In the genomic region with DNA sequence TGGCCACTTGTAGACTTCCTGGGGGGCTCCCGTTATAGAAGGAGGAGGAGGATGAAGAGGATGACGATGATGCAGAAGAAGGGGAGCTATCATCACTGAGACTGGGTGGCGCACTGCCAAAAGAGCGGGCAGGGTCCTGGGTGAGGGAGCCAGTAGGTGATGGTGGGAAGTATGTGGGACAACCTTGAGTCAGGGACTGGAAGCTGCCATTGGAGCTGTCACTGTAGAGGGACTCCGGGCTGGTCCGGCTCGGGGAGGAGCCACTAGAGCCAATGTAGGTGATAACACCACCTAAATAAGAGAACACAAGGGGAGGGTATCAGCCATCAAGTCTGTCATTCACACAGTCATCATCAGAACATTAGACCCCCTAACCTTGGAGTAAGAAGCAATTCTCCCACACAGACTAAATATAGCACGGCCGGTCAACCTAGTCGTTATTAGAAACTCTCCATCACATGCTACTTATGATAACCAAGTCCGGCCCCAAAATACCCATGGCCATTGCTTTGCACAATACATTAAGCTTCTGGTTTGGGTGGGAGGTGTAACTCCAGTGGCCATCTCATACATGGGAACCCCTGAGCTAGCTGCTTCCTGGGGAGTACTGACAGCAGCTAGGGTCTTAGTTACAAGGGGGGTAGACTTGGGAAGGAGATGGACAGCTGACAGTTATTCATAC, we compare ENCODE assay signal across 9 mouse cellular contexts. TPM values are rescaled to one million over a fixed set of nuclear protein-coding genes. Genes with fewer than 3 reads are reported as not detected.
DNase-seq lines count a peak whose midpoint lies in the region; ATAC-seq lines count a peak whose summit lies in the region.
"Had no signal": no experiment of that assay in that cellular context is flagged by ENCODE, and none has a peak within 500 bp of the region (broad histone marks: within the 10 kb centered on the region; RNA-seq: fewer than 3 reads in every experiment).

No protein-coding gene starts in this region.

- DNase-seq in gastrocnemius, adult 18-20 months (ENCODE audit: low spot score), result peak; percentile 49
- DNase-seq in gastrocnemius, adult 8-10 months (ENCODE audit: low spot score in 2 of 2), result no peak
- DNase-seq in right cerebral cortex, postnatal 14 days, result peak; percentile 64
- DNase-seq in right cerebral cortex, adult 18-20 months, result no peak
- DNase-seq in heart, postnatal 10 days, result peak; percentile 57 to 61
- no peak for DNase-seq in left cerebral cortex, adult 18-20 months (ENCODE audit: low spot score in 2 of 2)
- no peak for DNase-seq in spleen, adult 12 weeks (ENCODE audit: low spot score)

- 0 out of 2 replicates have a peak overlapping the region, but pooled peaks have one; percentile 79 for H3K27ac ChIP-seq in stomach, embryonic 15.5 days

- intact Hi-C loops in heart, postnatal 10 days (cut with DNase I), result loop anchor here (2.0 kb wide), 2 partner anchors 15 to 27 kb away; no protein-coding TSS in a partner anchor

- no peaks in the 10 kb centered on the region for H3K27me3 ChIP-seq in stomach, embryonic 15.5 days (replicated peaks)
- H3K27me3 ChIP-seq: forebrain, embryonic 15.5 days had no signal

- H3K4me1 ChIP-seq in stomach, embryonic 15.5 days, result peaks cover 65% of the 10 kb centered on the region

- H3K9me3 ChIP-seq in stomach, embryonic 15.5 days, result no peaks in the 10 kb centered on the region
- H3K9me3 ChIP-seq: forebrain, embryonic 15.5 days had no signal

- H3K9ac ChIP-seq in stomach, embryonic 15.5 days, result no peak overlapping the region
- H3K9ac ChIP-seq: forebrain, embryonic 15.5 days had no signal

- no peak overlapping the region for H3K4me3 ChIP-seq in stomach, embryonic 15.5 days (replicated peaks)
- H3K4me3 ChIP-seq: forebrain, embryonic 15.5 days had no signal

- no peak for ATAC-seq in stomach, embryonic 15.5 days (ENCODE audit: insufficient read depth, low FRiP score, low read depth)
- ATAC-seq: forebrain, embryonic 15.5 days had no signal

- H3K4me2 ChIP-seq in stomach, embryonic 15.5 days, result no peak overlapping the region

- H3K36me3 ChIP-seq in stomach, embryonic 15.5 days, result peaks cover 16% of the 10 kb centered on the region; the same call in 1 of the 2 replicates

- 85% methylated on average over 11 of the region's 11 CpGs for WGBS in stomach, embryonic 15.5 days

RNA-seq across cellular contexts. Expression of gene Nr1d1, which starts 3.1 kb away (rescaled TPM):
- total RNA-seq in gastrocnemius, adult 18-20 months (2021), result 100 to 1,000 TPM in 1 of 2 experiments, 10 to 100 TPM in 1; 74.0 to 126 TPM
- total RNA-seq in gastrocnemius, adult 8-10 months (2022), result 100 to 1,000 TPM in 2 of 4 experiments, 10 to 100 TPM in 2; 83.4 to 175 (median 99.4) TPM
- 10 to 100 TPM; 31.1 to 32.7 TPM for total RNA-seq in heart, postnatal 10 days (2021)
- polyA plus RNA-seq in stomach, embryonic 15.5 days (2015; fragmentation: Nextera tagmentation; extraction: Ambion mirVana), result 2.4 and 2.5 TPM in 2 replicates
- 100 to 1,000 TPM in 1 of 2 experiments, 10 to 100 TPM in 1; 87.2 to 122 TPM for total RNA-seq in left cerebral cortex, adult 18-20 months (2021)

RNA-seq across cellular contexts. Expression of gene Msl1, which starts 23.3 kb away (rescaled TPM):
- total RNA-seq in gastrocnemius, adult 18-20 months (2021), result 10 to 100 TPM; 50.5 to 56.4 TPM
- 10 to 100 TPM; 53.9 to 57.7 (median 55.8) TPM for total RNA-seq in gastrocnemius, adult 8-10 months (2022)
- total RNA-seq in heart, postnatal 10 days (2021), result 10 to 100 TPM; 70.3 to 83.4 TPM
- polyA plus RNA-seq in stomach, embryonic 15.5 days (2015; fragmentation: Nextera tagmentation; extraction: Ambion mirVana), result 23.0 and 23.6 TPM in 2 replicates
- 100 to 1,000 TPM; 182 to 185 TPM for total RNA-seq in left cerebral cortex, adult 18-20 months (2021)

RNA-seq across cellular contexts. Expression of gene Thra, which starts 31.5 kb away (rescaled TPM):
- total RNA-seq in gastrocnemius, adult 18-20 months (2021), result 10 to 100 TPM; 78.3 to 85.2 TPM
- total RNA-seq in gastrocnemius, adult 8-10 months (2022), result 10 to 100 TPM; 67.5 to 81.5 (median 76.2) TPM
- 100 to 1,000 TPM; 172 to 190 TPM for total RNA-seq in heart, postnatal 10 days (2021)
- polyA plus RNA-seq in stomach, embryonic 15.5 days (2015; fragmentation: Nextera tagmentation; extraction: Ambion mirVana), result 42.7 and 44.7 TPM in 2 replicates
- 100 to 1,000 TPM; 708 to 832 TPM for total RNA-seq in left cerebral cortex, adult 18-20 months (2021)

RNA-seq across cellular contexts. Expression of gene Casc3, which starts 32.7 kb away (rescaled TPM):
- total RNA-seq in gastrocnemius, adult 18-20 months (2021), result 10 to 100 TPM; 14.0 to 15.6 TPM
- 10 to 100 TPM; 14.1 to 18.4 (median 15.2) TPM for total RNA-seq in gastrocnemius, adult 8-10 months (2022)
- total RNA-seq in heart, postnatal 10 days (2021), result 10 to 100 TPM; 29.0 to 29.7 TPM
- polyA plus RNA-seq in stomach, embryonic 15.5 days (2015; fragmentation: Nextera tagmentation; extraction: Ambion mirVana), result 31.7 and 35.3 TPM in 2 replicates
- 10 to 100 TPM; 53.0 to 57.3 TPM for total RNA-seq in left cerebral cortex, adult 18-20 months (2021)

RNA-seq across cellular contexts. Expression of gene Med24, which starts 42.8 kb away (rescaled TPM):
- total RNA-seq in gastrocnemius, adult 18-20 months (2021), result 10 to 100 TPM; 48.1 to 53.3 TPM
- 10 to 100 TPM; 42.2 to 48.4 (median 47.9) TPM for total RNA-seq in gastrocnemius, adult 8-10 months (2022)
- 10 to 100 TPM; 44.9 to 52.1 TPM for total RNA-seq in heart, postnatal 10 days (2021)
- 36.4 and 39.7 TPM in 2 replicates for polyA plus RNA-seq in stomach, embryonic 15.5 days (2015; fragmentation: Nextera tagmentation; extraction: Ambion mirVana)
- total RNA-seq in left cerebral cortex, adult 18-20 months (2021), result 100 to 1,000 TPM; 108 to 127 TPM

Comparison
In these comparisons a context has a peak if more than half of its experiments do, and no peak if none do; other contexts are left out.
1. DNase-seq: peak in gastrocnemius, adult 18-20 months (single experiment), right cerebral cortex, postnatal 14 days (single experiment) and heart, postnatal 10 days (2 of 2); none in gastrocnemius, adult 8-10 months (0 of 2), right cerebral cortex, adult 18-20 months (single experiment), left cerebral cortex, adult 18-20 months (0 of 2) and spleen, adult 12 weeks (single experiment).